Mouse (Mus musculus) midbrain, postnatal 0 days (tissue): ENCODE data around the gene March5. TPM values are rescaled to one million over a fixed set of nuclear protein-coding genes. Genes with fewer than 3 reads are reported as not detected.
A peak's percentile ranks its signal among the peaks of the same experiment; 100 is the strongest.

Source experiments
- ATAC-seq: fragments of 200-750 bp; cut with Nextera tagmentation; 2 replicates; pipeline ENCODE4 v1.8.0; 2017; ENCODE audit warnings: moderate number of reproducible peaks, mild to moderate bottlenecking, moderate TSS enrichment, moderate library complexity; ENCODE audit not compliant: low FRiP score
- DNase-seq: peaks from one replicate; pipeline ENCODE4 v3.0.0-alpha.2; 2015; ENCODE audit warnings: low spot score
- H3K27ac ChIP-seq: fragments of 300-500 bp; sonication (generic); 2 replicates; pipeline ENCODE4 v1.5.1; 2014; ENCODE audit warnings: low read depth, mild to moderate bottlenecking, low read length, mixed read lengths
- H3K27me3 ChIP-seq: fragments of 300-500 bp; sonication (generic); 2 replicates; pipeline ENCODE4 v1.6.1; 2014; ENCODE audit warnings: low read length, control low read depth, mixed read lengths; ENCODE audit not compliant: insufficient read depth
- H3K36me3 ChIP-seq: fragments of 300-500 bp; sonication (generic); 2 replicates; pipeline ENCODE4 v1.6.1; 2014; ENCODE audit warnings: low read length, control low read depth, mixed read lengths; ENCODE audit not compliant: insufficient read depth
- H3K4me1 ChIP-seq: fragments of 300-500 bp; sonication (generic); 2 replicates; pipeline ENCODE4 v1.6.1; 2014; ENCODE audit warnings: mild to moderate bottlenecking, control low read depth, antibody characterized with exemption, low read length, mixed read lengths; ENCODE audit not compliant: insufficient read depth
- H3K4me2 ChIP-seq: fragments of 300-500 bp; sonication (generic); 2 replicates; pipeline ENCODE4 v1.6.1; 2014; ENCODE audit warnings: low read depth, mild to moderate bottlenecking, low read length, mixed read lengths; ENCODE audit not compliant: poor library complexity, severe bottlenecking
- H3K4me3 ChIP-seq: fragments of 300-500 bp; sonication (generic); 2 replicates; pipeline ENCODE4 v1.5.1; 2014; ENCODE audit warnings: low read depth, mild to moderate bottlenecking, low read length, moderate library complexity
- H3K9ac ChIP-seq: fragments of 300-500 bp; sonication (generic); replicated peaks from 2 replicates; pipeline ENCODE4 v1.6.1; 2014; ENCODE audit warnings: mild to moderate bottlenecking, low read length, moderate library complexity, mixed read lengths; ENCODE audit not compliant: poor library complexity, severe bottlenecking
- H3K9me3 ChIP-seq: fragments of 300-500 bp; sonication (generic); 2 replicates; pipeline ENCODE4 v1.6.1; 2016; ENCODE audit warnings: low read length, control low read depth
- CTCF ChIP-seq: IDR thresholded peaks from 2 replicates; pipeline ENCODE4 v1.5.1; 2016; ENCODE audit warnings: antibody characterized with exemption, mild to moderate bottlenecking
- WGBS: fragments of 180-500 bp; shearing (Covaris S2); extraction: QIAGEN DNeasy Blood & Tissue Kit; methylation state at CpG from one replicate; pipeline ENCODE4 v1.1.7; 2014; 5-methylcytosine and 5-hydroxymethylcytosine counted together
- polyA plus RNA-seq: library from polyadenylated mRNA; unstranded; fragments of >200 nt; fragmentation: Nextera tagmentation; extraction: Ambion mirVana; gene quantifications from 2 replicates; pipeline ENCODE4 v1.2.1, GENCODE M21; 2015
- total RNA-seq: library from RNA; depleted of rRNA; stranded (reverse); fragments of >200 nt; gene quantifications from 2 replicates; pipeline ENCODE4 v1.2.3, GENCODE M21; 2014; rRNA removed

March5 gene
- total and polyA plus RNA-seq, 2 experiments from 2014 or later, result 79.9 to 97.0 TPM

DNA sequence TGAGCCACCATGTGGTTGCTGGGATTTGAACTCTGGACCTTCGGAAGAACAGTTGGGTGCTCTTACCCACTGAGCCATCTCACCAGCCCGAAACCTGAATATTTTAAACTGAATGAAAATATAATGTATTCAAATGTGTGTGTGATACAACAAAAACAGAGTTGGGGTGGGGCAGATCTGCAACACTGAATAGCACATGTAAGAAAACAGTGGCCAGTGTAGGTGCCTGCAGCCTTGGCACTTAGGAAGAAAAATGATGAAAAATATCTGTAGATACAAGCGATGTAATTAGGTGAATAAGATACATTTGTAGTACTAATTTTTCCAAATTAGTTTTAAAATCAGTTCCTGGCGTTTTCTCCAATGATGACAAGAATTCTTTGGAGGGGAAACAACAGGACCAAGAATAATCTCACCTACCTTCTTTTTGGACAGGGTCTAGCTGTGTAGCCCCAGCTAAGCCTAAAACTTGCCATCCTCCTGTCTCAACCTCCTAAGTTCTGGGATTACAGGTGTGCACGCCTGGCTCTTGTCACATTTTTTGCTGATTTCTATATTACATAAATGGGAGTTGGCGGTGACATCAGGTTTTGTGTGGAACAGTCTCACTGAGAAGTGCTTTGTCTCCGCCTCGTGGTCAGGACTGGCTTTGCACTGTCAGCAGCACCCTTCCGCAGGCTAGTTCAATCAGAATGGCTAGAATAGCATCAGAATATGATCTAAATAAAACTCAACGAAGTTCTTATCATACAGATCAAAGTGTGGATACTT, 58.2 kb downstream of the March5 start:
- H3K27ac ChIP-seq, result no peak overlapping the region
- DNase-seq (peak; percentile 93), ATAC-seq (peak; percentile 90)
- H3K27me3 ChIP-seq, result no peaks in the 10 kb centered on the region
- no peaks in the 10 kb centered on the region for H3K9me3 ChIP-seq
- H3K4me1 ChIP-seq, result no peaks in the 10 kb centered on the region
- peak; percentile 99 for TF ChIP-seq CTCF
- WGBS, result 28% methylated on average over 10 of the region's 10 CpGs
- H3K36me3 ChIP-seq, result peaks cover 8% of the 10 kb centered on the region; the same call in 1 of the 2 replicates
- no peak overlapping the region for H3K9ac ChIP-seq
- H3K4me2 ChIP-seq, result no peak overlapping the region
- H3K4me3 ChIP-seq, result no peak overlapping the region

DNA sequence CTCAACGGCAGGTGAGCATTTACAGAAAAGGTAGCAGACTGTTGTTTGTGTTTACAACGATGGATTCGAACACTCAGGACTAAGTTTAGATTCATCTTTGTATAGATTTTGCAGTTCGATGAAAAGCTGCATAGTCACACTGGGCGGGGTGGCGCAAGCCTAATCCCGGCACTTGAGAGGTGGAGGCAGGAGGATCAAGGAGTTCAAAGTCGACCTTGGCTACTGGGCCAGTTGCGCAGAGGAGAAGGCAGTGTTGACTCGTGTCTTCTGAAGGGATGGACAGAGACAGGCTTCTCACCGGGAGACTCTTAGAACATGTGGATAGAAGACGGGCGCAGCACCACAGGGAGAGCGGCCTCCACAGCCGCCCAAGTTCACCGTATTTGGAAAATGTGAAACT, 61.8 kb downstream of the March5 start:
- H3K9me3 ChIP-seq, result no peaks in the 10 kb centered on the region
- DNase-seq (no peak), ATAC-seq (no peak)
- TF ChIP-seq CTCF, result no peak
- H3K27me3 ChIP-seq, result no peaks in the 10 kb centered on the region
- H3K9ac ChIP-seq, result no peak overlapping the region
- H3K27ac ChIP-seq, result no peak overlapping the region
- WGBS, result 90% methylated on average over 16 of the region's 16 CpGs
- no peaks in the 10 kb centered on the region for H3K4me1 ChIP-seq
- H3K36me3 ChIP-seq, result peaks cover 11% of the 10 kb centered on the region; the same call in 1 of the 2 replicates
- no peak overlapping the region for H3K4me3 ChIP-seq
- no peak overlapping the region for H3K4me2 ChIP-seq

Other genes with a start within 250 kb of the March5 start
- 34.4 and 35.4 TPM in 2 replicates for gene Cpeb3, start 1.1 kb downstream of the March5 start, total RNA-seq
- 6.8 and 11.2 TPM in 2 replicates for gene Cpeb3, start 1.1 kb downstream of the March5 start, polyA plus RNA-seq
- gene Ide, start 130.3 kb downstream of the March5 start, total RNA-seq, result 31.5 and 32.5 TPM in 2 replicates
- gene Ide, start 130.3 kb downstream of the March5 start, polyA plus RNA-seq, result 33.2 and 36.2 TPM in 2 replicates
- gene Kif11, start 168.9 kb downstream of the March5 start, total RNA-seq, result 6.2 and 7.5 TPM in 2 replicates
- gene Kif11, start 168.9 kb downstream of the March5 start, polyA plus RNA-seq, result 2.9 and 3.3 TPM in 2 replicates
- gene Hhex, start 227.3 kb downstream of the March5 start, total RNA-seq, result 0.80 and 0.99 TPM in 2 replicates
- 2.8 and 3.5 TPM in 2 replicates for gene Hhex, start 227.3 kb downstream of the March5 start, polyA plus RNA-seq